Mouse (Mus musculus) intestine, postnatal 0 days (tissue): Measurements from ENCODE around the gene Tmprss4. TPM values are rescaled to one million over a fixed set of nuclear protein-coding genes. Genes with fewer than 3 reads are reported as not detected.

Source experiments
- ATAC-seq: fragments of 200-750 bp; cut with Nextera tagmentation; 2 replicates; pipeline ENCODE4 v1.8.0; 2017; ENCODE audit warnings: mild to moderate bottlenecking, moderate TSS enrichment, moderate library complexity
- H3K27ac ChIP-seq: fragments of 300-500 bp; sonication (generic); 2 replicates; pipeline ENCODE4 v1.5.1; 2014; ENCODE audit warnings: mild to moderate bottlenecking, low read depth, low read length, moderate library complexity
- H3K27me3 ChIP-seq: fragments of 300-500 bp; sonication (generic); replicated peaks from 2 replicates; pipeline ENCODE4 v1.6.1; 2014; ENCODE audit warnings: low read length, mixed read lengths; ENCODE audit not compliant: control insufficient read depth, insufficient read depth
- H3K36me3 ChIP-seq: fragments of 300-500 bp; sonication (generic); 2 replicates; pipeline ENCODE4 v1.6.1; 2014; ENCODE audit warnings: mild to moderate bottlenecking, moderate library complexity; ENCODE audit not compliant: control insufficient read depth, insufficient read depth
- H3K4me1 ChIP-seq: fragments of 300-500 bp; sonication (generic); replicated peaks from 2 replicates; pipeline ENCODE4 v1.6.1; 2014; ENCODE audit warnings: antibody characterized with exemption, low read length, mixed read lengths; ENCODE audit not compliant: control insufficient read depth, insufficient read depth
- H3K4me2 ChIP-seq: fragments of 300-500 bp; sonication (generic); replicated peaks from 2 replicates; pipeline ENCODE4 v1.6.1; 2014; ENCODE audit warnings: low read depth, mild to moderate bottlenecking, moderate library complexity
- H3K4me3 ChIP-seq: fragments of 300-500 bp; sonication (generic); 2 replicates; pipeline ENCODE4 v1.5.1; 2014; ENCODE audit warnings: low read depth, low read length
- H3K9ac ChIP-seq: fragments of 300-500 bp; sonication (generic); 2 replicates; pipeline ENCODE4 v1.6.1; 2014; ENCODE audit warnings: mild to moderate bottlenecking, low read depth, low read length
- H3K9me3 ChIP-seq: fragments of 300-500 bp; sonication (generic); 2 replicates; pipeline ENCODE4 v1.6.1; 2016; ENCODE audit warnings: mixed run types; ENCODE audit not compliant: control insufficient read depth
- CTCF ChIP-seq: sonication (generic); IDR thresholded peaks from 2 replicates; pipeline ENCODE4 v1.5.1; 2016; ENCODE audit warnings: low read depth, mild to moderate bottlenecking, control low read depth, antibody characterized with exemption, moderate library complexity
- WGBS: fragments of 180-500 bp; shearing (Covaris S2); extraction: QIAGEN DNeasy Blood & Tissue Kit; methylation state at CpG from one replicate; pipeline ENCODE4 v1.1.7; 2014; 5-methylcytosine and 5-hydroxymethylcytosine counted together
- polyA plus RNA-seq: library from polyadenylated mRNA; unstranded; fragments of >200 nt; fragmentation: Nextera tagmentation; extraction: Ambion mirVana; gene quantifications from 2 replicates; pipeline ENCODE4 v1.2.1, GENCODE M21; 2015

Gene Tmprss4
- polyA plus RNA-seq, 1 experiment from 2014 or later = 70.6 TPM

GRCm38 (mm10) chr9:45179282-45179681, 24.6 kb downstream of the Tmprss4 start:
- no peak for TF ChIP-seq CTCF
- peaks cover 45% of the 10 kb centered on the region for H3K36me3 ChIP-seq
- no peak overlapping the region for H3K27ac ChIP-seq
- no peaks in the 10 kb centered on the region; the same call in 1 of the 2 replicates for H3K4me1 ChIP-seq
- H3K4me2 ChIP-seq = no peak overlapping the region
- H3K9me3 ChIP-seq = no peaks in the 10 kb centered on the region
- no peak for ATAC-seq
- no peaks in the 10 kb centered on the region for H3K27me3 ChIP-seq
- H3K4me3 ChIP-seq = no peak overlapping the region
- H3K9ac ChIP-seq = no peak overlapping the region
- WGBS = 91% methylated on average over 5 of the region's 5 CpGs

- H3K9ac ChIP-seq = no peak overlapping the region
- H3K27me3 ChIP-seq = no peaks in the 10 kb centered on the region
- no peak for ATAC-seq
- no peak for TF ChIP-seq CTCF
- no peak overlapping the region for H3K4me2 ChIP-seq
- H3K27ac ChIP-seq = no peak overlapping the region
- no peak overlapping the region for H3K4me3 ChIP-seq
- peaks cover 37% of the 10 kb centered on the region for H3K36me3 ChIP-seq
- 64% methylated on average over 3 of the region's 3 CpGs for WGBS
- no peaks in the 10 kb centered on the region for H3K4me1 ChIP-seq
- no peaks in the 10 kb centered on the region for H3K9me3 ChIP-seq
Measured at GRCm38 (mm10) chr9:45173475-45173874, 30.4 kb downstream of the Tmprss4 start.

- Histone ChIP-seq H3K9me3 (no peaks in the 10 kb centered on the region), H3K27ac (no peak overlapping the region), H3K36me3 (peaks cover 21% of the 10 kb centered on the region), H3K27me3 (no peaks in the 10 kb centered on the region), H3K4me2 (no peak overlapping the region), H3K9ac (no peak overlapping the region), H3K4me3 (no peak overlapping the region), H3K4me1 (no peaks in the 10 kb centered on the region)
- peak; percentile 70 for ATAC-seq
- TF ChIP-seq CTCF = no peak
- WGBS = 68% methylated on average over 1 of the region's 1 CpGs
Measured at GRCm38 (mm10) chr9:45171073-45171610, 32.8 kb downstream of the Tmprss4 start.

- Histone ChIP-seq H3K9me3 (no peaks in the 10 kb centered on the region), H3K9ac (no peak overlapping the region), H3K27me3 (no peaks in the 10 kb centered on the region), H3K27ac (no peak overlapping the region), H3K4me1 (no peaks in the 10 kb centered on the region), H3K4me2 (no peak overlapping the region), H3K36me3 (peaks cover 15% of the 10 kb centered on the region), H3K4me3 (no peak overlapping the region)
- no peak for ATAC-seq
- no peak for TF ChIP-seq CTCF
- 87% methylated on average over 5 of the region's 5 CpGs for WGBS
Measured at GRCm38 (mm10) chr9:45170150-45170549, 33.7 kb downstream of the Tmprss4 start.

GRCm38 (mm10) chr9:45167903-45168302, 36.0 kb downstream of the Tmprss4 start:
- Histone ChIP-seq H3K4me3 (no peak overlapping the region), H3K36me3 (peaks cover 6% of the 10 kb centered on the region; the same call in 1 of the 2 replicates), H3K9me3 (no peaks in the 10 kb centered on the region), H3K27me3 (no peaks in the 10 kb centered on the region), H3K27ac (no peak overlapping the region), H3K4me2 (no peak overlapping the region), H3K9ac (no peak overlapping the region), H3K4me1 (no peaks in the 10 kb centered on the region)
- no peak for ATAC-seq
- 74% methylated on average over 5 of the region's 5 CpGs for WGBS
- TF ChIP-seq CTCF = no peak

GRCm38 (mm10) chr9:45153361-45153760, 50.5 kb downstream of the Tmprss4 start:
- Histone ChIP-seq H3K9me3 (no peaks in the 10 kb centered on the region), H3K36me3 (no peaks in the 10 kb centered on the region), H3K4me1 (no peaks in the 10 kb centered on the region), H3K4me2 (no peak overlapping the region), H3K4me3 (no peak overlapping the region), H3K27me3 (peaks cover under 1% of the 10 kb centered on the region; the same call in 1 of the 2 replicates), H3K9ac (no peak overlapping the region), H3K27ac (no peak overlapping the region)
- 63% methylated on average over 7 of the region's 7 CpGs for WGBS
- TF ChIP-seq CTCF = no peak
- ATAC-seq = no peak

GRCm38 (mm10) chr9:45150933-45151332, 53.0 kb downstream of the Tmprss4 start:
- H3K4me1 ChIP-seq = peaks cover 2% of the 10 kb centered on the region; the same call in 1 of the 2 replicates
- no peaks in the 10 kb centered on the region for H3K36me3 ChIP-seq
- H3K27me3 ChIP-seq = peaks cover 8% of the 10 kb centered on the region
- no peaks in the 10 kb centered on the region for H3K9me3 ChIP-seq
- no peak overlapping the region for H3K4me3 ChIP-seq
- 50% methylated on average over 1 of the region's 1 CpGs for WGBS
- no peak for ATAC-seq
- TF ChIP-seq CTCF = no peak
- no peak overlapping the region for H3K4me2 ChIP-seq
- no peak overlapping the region for H3K27ac ChIP-seq
- no peak overlapping the region for H3K9ac ChIP-seq
